Mouse (Mus musculus): ENCODE data around the gene Sntn.
A peak's percentile ranks its signal among the peaks of the same experiment; 100 is the strongest.

Gene Sntn

DNA sequence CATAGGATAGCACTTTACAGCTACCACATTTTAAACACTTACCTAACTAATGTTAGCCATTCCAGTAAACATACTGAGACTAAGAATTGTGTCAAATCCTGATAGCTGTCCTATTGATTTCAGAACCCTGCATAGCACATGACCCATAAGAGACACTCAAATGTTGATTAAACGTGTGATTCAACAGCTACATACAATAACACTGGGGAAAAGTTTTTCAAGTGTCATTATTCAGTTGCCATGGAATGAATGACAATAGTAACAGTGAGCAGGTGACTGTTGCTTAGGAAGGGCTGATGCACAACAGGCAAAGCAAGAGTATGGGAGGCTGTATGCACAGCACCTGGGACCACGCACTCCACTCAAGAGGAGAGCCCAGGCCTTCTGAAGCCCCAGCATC, at the start of gene Sntn:
Gene Sntn, plus strand, starts transcription at position 301 of the 400 bp plus-strand sequence.
- DNase-seq: no peak

GRCm38 (mm10) chr14:13649865-13650264, 20.8 kb upstream of the Sntn start:
- DNase-seq: no peak

DNA sequence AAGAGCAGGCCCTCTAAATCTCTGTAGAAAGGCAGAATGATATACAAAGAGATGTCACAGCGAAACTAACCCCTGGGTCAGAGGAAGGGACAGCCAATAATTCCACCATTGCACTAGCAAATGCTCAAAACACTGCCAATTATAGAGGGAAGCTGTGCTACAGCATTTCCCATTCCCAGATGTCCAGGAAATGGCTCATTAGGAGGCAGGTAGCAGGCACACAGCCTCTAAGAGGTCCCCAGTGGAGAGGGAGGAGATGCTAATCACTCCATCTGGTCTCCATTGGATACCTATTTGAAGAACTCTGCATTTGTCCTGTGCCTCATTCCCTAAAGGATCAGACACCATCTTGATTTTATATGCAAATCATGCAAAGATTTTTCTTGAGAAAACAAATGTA, 19.6 kb upstream of the Sntn start:
- DNase-seq: no peak

DNA sequence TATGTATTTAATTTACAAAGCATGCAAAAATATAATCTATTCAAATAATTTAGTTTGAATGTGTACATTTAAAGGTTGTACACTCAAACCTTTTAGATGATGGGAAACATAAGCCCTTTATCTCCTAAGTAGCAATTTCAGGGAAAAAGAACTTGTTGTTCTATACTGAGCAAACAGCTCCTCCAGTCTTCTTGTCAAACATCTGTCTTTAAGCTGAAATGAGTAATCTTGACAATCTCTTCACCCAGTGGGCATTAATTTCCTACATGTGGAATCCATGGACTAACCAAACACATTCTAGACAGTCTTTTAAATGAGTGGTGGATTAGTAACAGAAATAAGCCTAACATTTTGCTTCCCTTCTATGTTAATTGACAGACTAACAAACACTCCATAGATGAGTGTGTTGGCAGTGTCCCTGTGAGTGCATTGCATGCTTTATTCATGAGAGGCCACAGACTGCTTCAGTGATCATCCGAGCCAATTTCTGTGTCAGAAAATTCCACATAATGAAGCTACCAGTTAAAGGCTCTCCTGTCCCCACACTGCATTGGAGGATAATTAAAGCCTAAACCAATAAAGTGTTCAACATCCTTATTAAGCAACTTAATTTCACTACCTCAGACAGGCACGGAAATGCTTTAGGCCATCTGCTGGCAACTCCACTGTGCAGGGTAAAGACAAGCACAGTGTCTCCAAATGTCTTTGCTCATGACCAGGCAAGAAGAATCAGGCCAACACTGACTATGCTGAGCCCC, 19.0 kb upstream of the Sntn start:
- DNase-seq: peak; percentile 3

DNA sequence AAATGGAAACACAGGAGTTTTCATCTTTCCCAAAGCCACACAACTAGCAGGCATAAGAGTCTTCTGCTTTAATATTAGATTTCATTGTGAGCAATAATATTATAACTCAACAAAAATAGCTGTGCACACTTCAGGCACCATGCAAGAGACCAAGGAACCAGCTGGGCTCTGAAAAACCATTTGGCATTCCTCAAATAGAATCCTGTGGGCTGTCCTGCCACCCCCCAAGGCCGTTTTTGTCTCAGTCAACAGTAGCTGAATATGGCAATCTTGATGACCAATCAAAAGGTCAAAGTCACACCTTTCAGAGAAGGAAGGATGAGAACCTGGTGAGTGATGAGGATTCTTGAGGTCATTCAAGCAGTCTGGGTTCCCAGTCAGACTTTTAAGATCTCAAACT, 16.0 kb downstream of the Sntn start:
- peak; percentile 4 for DNase-seq

DNA sequence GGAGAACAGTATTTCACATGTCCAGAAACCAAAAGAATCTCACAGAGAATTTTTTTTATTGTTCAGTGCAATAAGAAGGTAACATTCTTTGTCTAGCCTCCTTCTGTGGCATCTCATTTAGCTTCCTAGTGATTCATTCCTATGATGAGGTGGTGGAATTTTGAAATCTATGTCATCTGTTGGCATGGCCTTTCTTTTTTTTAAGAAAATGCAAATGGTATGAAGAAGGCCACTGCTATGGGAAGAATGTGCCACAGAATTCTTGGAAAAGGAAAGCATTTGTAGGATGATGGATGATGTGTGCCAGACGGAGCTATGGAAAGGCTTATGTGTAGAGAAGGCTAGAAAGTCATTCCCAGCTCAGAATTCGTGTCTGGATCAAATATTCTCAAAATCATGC, 19.8 kb downstream of the Sntn start:
- DNase-seq: peak; percentile 9

DNA sequence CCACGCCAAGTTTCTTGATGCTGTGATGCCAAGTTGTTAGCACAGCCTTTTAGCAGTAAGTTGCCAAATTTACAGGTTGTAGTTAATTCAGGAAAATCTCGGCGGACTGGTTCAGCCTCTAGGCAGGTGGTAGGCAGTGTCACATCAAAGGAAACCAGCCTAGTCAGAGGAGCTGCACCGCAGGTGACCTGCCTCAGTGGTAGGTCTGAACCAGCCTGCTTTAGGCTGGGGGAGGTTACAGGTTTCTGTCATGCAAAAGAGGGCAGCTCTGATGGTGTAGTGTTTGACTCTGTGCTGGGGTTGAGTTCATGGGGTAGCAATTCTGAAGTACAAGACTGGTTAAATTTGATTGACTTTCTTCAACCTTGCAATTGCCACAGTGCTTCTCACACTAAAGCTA, 61.6 kb downstream of the Sntn start:
- no peak for DNase-seq

Measured in right cerebral cortex, adult 18-20 months (tissue).